Mouse (Mus musculus): ENCODE data around the gene Avpr1a. TPM values are rescaled to one million over a fixed set of nuclear protein-coding genes. Genes with fewer than 3 reads are reported as not detected.

The Avpr1a gene
- polyA plus RNA-seq (2021; fragmentation: Nextera tagmentation), result 1.1 and 1.3 TPM in 2 replicates
- long read RNA-seq, experiment 1, partial matches to known transcripts, result 0 of 2 reads
- long read RNA-seq, experiment 1, other reads (novel, unspliced or antisense), result 0 of 2 reads
- long read RNA-seq, experiment 2, partial matches to known transcripts, result 0 of 2 reads
- long read RNA-seq, experiment 2, other reads (novel, unspliced or antisense), result 0 of 2 reads

DNA sequence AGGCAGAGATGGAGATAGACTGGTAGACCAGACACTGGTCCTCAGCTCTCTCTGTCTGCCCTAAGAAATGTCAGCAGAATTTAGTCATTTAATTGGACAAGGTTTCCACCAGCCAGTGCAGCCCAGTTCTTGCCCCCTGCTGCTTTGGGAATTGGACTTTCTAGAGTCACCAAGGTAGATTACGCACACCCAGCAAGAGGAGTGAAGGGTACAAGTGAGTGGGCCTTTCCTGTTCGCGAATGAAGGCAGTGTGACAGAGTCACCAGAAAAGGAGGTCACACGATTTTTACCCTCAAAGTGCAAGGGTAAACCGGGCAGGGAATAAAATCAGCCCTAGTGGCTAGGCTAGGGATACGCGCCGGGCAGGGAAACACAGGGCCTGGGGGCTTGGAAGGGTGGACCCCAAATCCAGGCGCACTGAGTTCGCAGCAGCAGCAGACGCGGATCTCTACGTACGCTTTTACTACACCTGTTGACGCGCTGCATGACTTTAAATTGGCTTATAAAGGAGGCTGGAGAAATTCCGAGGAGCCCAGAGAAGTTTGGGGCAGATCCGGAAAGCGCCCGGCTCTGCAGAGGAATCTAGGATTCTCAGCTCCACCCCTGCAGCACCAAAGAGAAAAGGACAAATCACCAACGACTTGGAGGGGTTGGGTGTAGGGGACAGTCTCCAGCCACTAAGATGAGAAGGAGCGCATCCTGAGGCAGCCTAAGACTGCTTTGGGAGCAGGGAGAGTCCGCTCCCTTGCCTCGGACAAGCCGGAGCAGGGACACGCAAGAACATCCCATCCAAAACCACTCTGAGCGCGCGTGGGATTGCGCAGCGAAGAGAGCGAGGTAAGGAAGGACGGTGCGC, at the start of gene Avpr1a:
Avpr1a (plus strand) TSS at position 639 of the 856 bp plus-strand sequence.

Other genes with a start within 250 kb of the Avpr1a start
- 28.7 and 53.0 TPM in 2 replicates for gene Ppm1h, start 230.3 kb downstream of the Avpr1a start, polyA plus RNA-seq (2021; fragmentation: Nextera tagmentation)

All from layer of hippocampus, adult 6 months (tissue).